Mouse (Mus musculus): Measurements from ENCODE around the gene Tcf25.
A peak's percentile ranks its signal among the peaks of the same experiment; 100 is the strongest.
"Not testable (repeated sequence)": the region's sequence is repeated elsewhere in the genome, so short reads cannot be mapped to it uniquely, and the experiment has no call there.

The Tcf25 gene

GRCm38 (mm10) chr8:123410788-123411187, 37.2 kb downstream of the Tcf25 start:
- no peak for DNase-seq (ENCODE audit: low spot score)

GRCm38 (mm10) chr8:123411246-123411645, 37.7 kb downstream of the Tcf25 start, which contains the start of gene Tubb3:
Tubb3 (plus strand) TSS chr8:123411424.
- DNase-seq (ENCODE audit: low spot score): peak; percentile 89

- no peak for DNase-seq (ENCODE audit: low spot score)
Measured at GRCm38 (mm10) chr8:123411781-123412327, 38.3 kb downstream of the Tcf25 start.

GRCm38 (mm10) chr8:123412560-123413170, 39.1 kb downstream of the Tcf25 start:
- DNase-seq (ENCODE audit: low spot score): peak; percentile 80

GRCm38 (mm10) chr8:123414255-123414654, 40.7 kb downstream of the Tcf25 start:
- no peak for DNase-seq (ENCODE audit: low spot score)

- DNase-seq (ENCODE audit: low spot score): not testable (repeated sequence)
Measured at GRCm38 (mm10) chr8:123414997-123415696, 41.6 kb downstream of the Tcf25 start.

GRCm38 (mm10) chr8:123415967-123416943, 42.7 kb downstream of the Tcf25 start:
- DNase-seq (ENCODE audit: low spot score): no peak

GRCm38 (mm10) chr8:123416944-123417555, 43.5 kb downstream of the Tcf25 start:
- DNase-seq (ENCODE audit: low spot score): no peak

- no peak for DNase-seq (ENCODE audit: low spot score)
Measured at GRCm38 (mm10) chr8:123419711-123420110, 46.2 kb downstream of the Tcf25 start.

GRCm38 (mm10) chr8:123420525-123421281, 47.1 kb downstream of the Tcf25 start:
- DNase-seq (ENCODE audit: low spot score): no peak

- no peak for DNase-seq (ENCODE audit: low spot score)
Measured at GRCm38 (mm10) chr8:123421325-123421724, 47.8 kb downstream of the Tcf25 start.

GRCm38 (mm10) chr8:123422056-123422780, 48.7 kb downstream of the Tcf25 start:
- peak; percentile 82 for DNase-seq (ENCODE audit: low spot score)

- DNase-seq (ENCODE audit: low spot score): no peak
Measured at GRCm38 (mm10) chr8:123422781-123423159, 49.2 kb downstream of the Tcf25 start.

GRCm38 (mm10) chr8:123423441-123423840, 49.9 kb downstream of the Tcf25 start, which contains the start of gene Def8:
Def8 (plus strand) TSS chr8:123423527.
- no peak for DNase-seq (ENCODE audit: low spot score)

GRCm38 (mm10) chr8:123426511-123427509, 53.3 kb downstream of the Tcf25 start:
- DNase-seq (ENCODE audit: low spot score): no peak

- DNase-seq (ENCODE audit: low spot score): no peak
Measured at GRCm38 (mm10) chr8:123427639-123428275, 54.2 kb downstream of the Tcf25 start.

- no peak for DNase-seq (ENCODE audit: low spot score)
Measured at GRCm38 (mm10) chr8:123428343-123428893, 54.9 kb downstream of the Tcf25 start.
